Mouse (Mus musculus): ENCODE results near the gene Gm11084. TPM values are rescaled to one million over a fixed set of nuclear protein-coding genes. Genes with fewer than 3 reads are reported as not detected.

Gene Gm11084
- polyA plus RNA-seq, 1 experiment from 2014 or later, result not detected

GRCm38 (mm10) chr2:72970302-72970701 lies 16.2 kb downstream of the Gm11084 start:
- peaks cover 67% of the 10 kb centered on the region for H3K36me3 ChIP-seq
- H3K9me3 ChIP-seq, result no peaks in the 10 kb centered on the region
- H3K27ac ChIP-seq, result no peak overlapping the region
- H3K4me1 ChIP-seq (replicated peaks), result 0 out of 2 replicates have a peak, but pooled peaks cover 5% of the 10 kb centered on the region
- 95% methylated on average over 4 of the region's 4 CpGs for WGBS
- DNase-seq (ENCODE audit: low spot score), result no peak
- no peaks in the 10 kb centered on the region for H3K27me3 ChIP-seq (ENCODE audit: insufficient read depth, poor library complexity, severe bottlenecking)
- no peak overlapping the region for H3K4me3 ChIP-seq

- Histone ChIP-seq H3K4me1 (replicated peaks) (no peaks in the 10 kb centered on the region), H3K27me3 (ENCODE audit: insufficient read depth, poor library complexity, severe bottlenecking) (no peaks in the 10 kb centered on the region), H3K9me3 (no peaks in the 10 kb centered on the region), H3K27ac (no peak overlapping the region), H3K36me3 (peaks cover 78% of the 10 kb centered on the region), H3K4me3 (no peak overlapping the region)
- WGBS, result 96% methylated on average over 1 of the region's 1 CpGs
- DNase-seq (ENCODE audit: low spot score), result no peak
These were observed 18.0 kb downstream of the Gm11084 start for GRCm38 (mm10) chr2:72968536-72968935.

GRCm38 (mm10) chr2:72965450-72965849 lies 21.1 kb downstream of the Gm11084 start:
- no peaks in the 10 kb centered on the region for H3K4me1 ChIP-seq (replicated peaks)
- no peak overlapping the region for H3K4me3 ChIP-seq
- no peak overlapping the region for H3K27ac ChIP-seq
- peaks cover 89% of the 10 kb centered on the region for H3K36me3 ChIP-seq
- no peak for DNase-seq (ENCODE audit: low spot score)
- 96% methylated on average over 2 of the region's 2 CpGs for WGBS
- H3K9me3 ChIP-seq, result no peaks in the 10 kb centered on the region
- no peaks in the 10 kb centered on the region for H3K27me3 ChIP-seq (ENCODE audit: insufficient read depth, poor library complexity, severe bottlenecking)

- no peak for DNase-seq (ENCODE audit: low spot score)
- no peak overlapping the region for H3K27ac ChIP-seq
- peaks cover 97% of the 10 kb centered on the region for H3K36me3 ChIP-seq
- over 99% methylated on average over 3 of the region's 3 CpGs for WGBS
- no peaks in the 10 kb centered on the region for H3K9me3 ChIP-seq
- H3K27me3 ChIP-seq (ENCODE audit: insufficient read depth, poor library complexity, severe bottlenecking), result no peaks in the 10 kb centered on the region
- no peaks in the 10 kb centered on the region for H3K4me1 ChIP-seq (replicated peaks)
- H3K4me3 ChIP-seq, result no peak overlapping the region
These were observed 30.1 kb downstream of the Gm11084 start for GRCm38 (mm10) chr2:72956415-72956814.

- H3K36me3 ChIP-seq, result peaks cover 96% of the 10 kb centered on the region
- no peaks in the 10 kb centered on the region for H3K27me3 ChIP-seq (ENCODE audit: insufficient read depth, poor library complexity, severe bottlenecking)
- no peaks in the 10 kb centered on the region for H3K9me3 ChIP-seq
- H3K4me3 ChIP-seq, result no peak overlapping the region
- H3K27ac ChIP-seq, result no peak overlapping the region
- WGBS, result 97% methylated on average over 3 of the region's 3 CpGs
- DNase-seq (ENCODE audit: low spot score), result no peak
- no peaks in the 10 kb centered on the region for H3K4me1 ChIP-seq (replicated peaks)
These were observed 33.5 kb downstream of the Gm11084 start for GRCm38 (mm10) chr2:72952979-72953378.

GRCm38 (mm10) chr2:72935937-72936336 lies 50.6 kb downstream of the Gm11084 start:
- no peak for DNase-seq (ENCODE audit: low spot score)
- H3K9me3 ChIP-seq, result no peaks in the 10 kb centered on the region
- H3K27me3 ChIP-seq (ENCODE audit: insufficient read depth, poor library complexity, severe bottlenecking), result no peaks in the 10 kb centered on the region
- H3K36me3 ChIP-seq, result peaks cover 50% of the 10 kb centered on the region
- H3K27ac ChIP-seq, result no peak overlapping the region
- WGBS, result 24% methylated on average over 1 of the region's 1 CpGs
- H3K4me1 ChIP-seq (replicated peaks), result no peaks in the 10 kb centered on the region
- no peak overlapping the region for H3K4me3 ChIP-seq

- Histone ChIP-seq H3K4me1 (replicated peaks) (no peaks in the 10 kb centered on the region), H3K27me3 (ENCODE audit: insufficient read depth, poor library complexity, severe bottlenecking) (no peaks in the 10 kb centered on the region), H3K36me3 (peaks cover 15% of the 10 kb centered on the region), H3K9me3 (no peaks in the 10 kb centered on the region), H3K4me3 (no peak overlapping the region), H3K27ac (no peak overlapping the region)
- no peak for DNase-seq (ENCODE audit: low spot score)
These were observed 54.3 kb downstream of the Gm11084 start for GRCm38 (mm10) chr2:72932186-72932585.

GRCm38 (mm10) chr2:72924981-72925380 lies 61.5 kb downstream of the Gm11084 start:
- Histone ChIP-seq H3K9me3 (no peaks in the 10 kb centered on the region), H3K36me3 (no peaks in the 10 kb centered on the region), H3K4me1 (replicated peaks) (no peaks in the 10 kb centered on the region), H3K27me3 (ENCODE audit: insufficient read depth, poor library complexity, severe bottlenecking) (no peaks in the 10 kb centered on the region), H3K27ac (no peak overlapping the region), H3K4me3 (no peak overlapping the region)
- DNase-seq (ENCODE audit: low spot score), result no peak
- WGBS, result 87% methylated on average over 10 of the region's 10 CpGs

Other genes starting within 250 kb of the Gm11084 start
- 46.6 and 51.1 TPM in 2 replicates for gene Sp3, start 6.3 kb downstream of the Gm11084 start, polyA plus RNA-seq (2016; fragmentation: Nextera tagmentation; extraction: Ambion mirVana)
- 76.8 and 105 TPM in 2 replicates for gene Ola1, start 232.2 kb upstream of the Gm11084 start, polyA plus RNA-seq (2016; fragmentation: Nextera tagmentation; extraction: Ambion mirVana)

Data from hindbrain, embryonic 10.5 days (tissue).